Mouse (Mus musculus) cerebral cortex, adult 2 months (tissue): ENCODE measurements around the gene Dusp10.

Experiments
- WGBS: fragments of 180-500 bp; shearing (Covaris S2); methylation state at CpG from one replicate; pipeline ENCODE4 v1.1.7; 2018; 5-methylcytosine and 5-hydroxymethylcytosine counted together

Gene Dusp10

GRCm38 (mm10) chr1:184058206-184058605 lies 45.1 kb downstream of the Dusp10 start:
- WGBS = 81% methylated on average over 8 of the region's 8 CpGs

GRCm38 (mm10) chr1:184059814-184060213 lies 46.7 kb downstream of the Dusp10 start:
- 90% methylated on average over 3 of the region's 3 CpGs for WGBS

GRCm38 (mm10) chr1:184060381-184060780 lies 47.3 kb downstream of the Dusp10 start:
- WGBS = 57% methylated on average over 9 of the region's 9 CpGs

GRCm38 (mm10) chr1:184060828-184061734 lies 48.0 kb downstream of the Dusp10 start:
- 79% methylated on average over 4 of the region's 4 CpGs for WGBS

GRCm38 (mm10) chr1:184061901-184062300 lies 48.8 kb downstream of the Dusp10 start:
- WGBS = 77% methylated on average over 1 of the region's 1 CpGs

- 77% methylated on average over 7 of the region's 7 CpGs for WGBS
Observed at GRCm38 (mm10) chr1:184064306-184064705, 51.2 kb downstream of the Dusp10 start.

GRCm38 (mm10) chr1:184065589-184066361 lies 52.7 kb downstream of the Dusp10 start:
- WGBS = 70% methylated on average over 13 of the region's 13 CpGs

- WGBS = 63% methylated on average over 11 of the region's 11 CpGs
Observed at GRCm38 (mm10) chr1:184066460-184067287, 53.6 kb downstream of the Dusp10 start.

GRCm38 (mm10) chr1:184067704-184068558 lies 54.8 kb downstream of the Dusp10 start:
- WGBS = 89% methylated on average over 18 of the region's 18 CpGs

GRCm38 (mm10) chr1:184068971-184069370 lies 55.9 kb downstream of the Dusp10 start:
- 95% methylated on average over 12 of the region's 12 CpGs for WGBS

- 60% methylated on average over 6 of the region's 6 CpGs for WGBS
Observed at GRCm38 (mm10) chr1:184076065-184076464, 63.0 kb downstream of the Dusp10 start.

- 45% methylated on average over 2 of the region's 2 CpGs for WGBS
Observed at GRCm38 (mm10) chr1:184076756-184077155, 63.7 kb downstream of the Dusp10 start.

- 93% methylated on average over 3 of the region's 3 CpGs for WGBS
Observed at GRCm38 (mm10) chr1:184079304-184079703, 66.2 kb downstream of the Dusp10 start.

- WGBS = 44% methylated on average over 3 of the region's 3 CpGs
Observed at GRCm38 (mm10) chr1:184082661-184083060, 69.6 kb downstream of the Dusp10 start.

GRCm38 (mm10) chr1:184083166-184083565 lies 70.1 kb downstream of the Dusp10 start:
- WGBS = 84% methylated on average over 7 of the region's 7 CpGs

- WGBS = 85% methylated on average over 3 of the region's 3 CpGs
Observed at GRCm38 (mm10) chr1:184084961-184085360, 71.9 kb downstream of the Dusp10 start.

GRCm38 (mm10) chr1:184090515-184090914 lies 77.4 kb downstream of the Dusp10 start:
- WGBS = 45% methylated on average over 6 of the region's 6 CpGs

- WGBS = 64% methylated on average over 3 of the region's 3 CpGs
Observed at GRCm38 (mm10) chr1:184094914-184095313, 81.8 kb downstream of the Dusp10 start.

GRCm38 (mm10) chr1:184100414-184100813 lies 87.3 kb downstream of the Dusp10 start:
- 84% methylated on average over 5 of the region's 5 CpGs for WGBS

- whole genome bisulfite sequencing = 88% methylated on average over 9 of the region's 9 CpGs
Observed at GRCm38 (mm10) chr1:184100927-184101749, 88.0 kb downstream of the Dusp10 start.
